Mouse (Mus musculus) hindbrain, postnatal 0 days (tissue): ENCODE data around the gene Wdr70. TPM values are rescaled to one million over a fixed set of nuclear protein-coding genes. Genes with fewer than 3 reads are reported as not detected.

Source experiments
- ATAC-seq: fragments of 200-750 bp; cut with Nextera tagmentation; 2 replicates; pipeline ENCODE4 v1.8.0; 2017; ENCODE audit warnings: mild to moderate bottlenecking, moderate TSS enrichment, moderate library complexity
- DNase-seq: peaks from one replicate; pipeline ENCODE4 v3.0.0-alpha.2; 2015; ENCODE audit warnings: low spot score
- H3K27ac ChIP-seq: fragments of 300-500 bp; sonication (generic); 2 replicates; pipeline ENCODE4 v1.5.1; 2014; ENCODE audit warnings: mild to moderate bottlenecking
- H3K27me3 ChIP-seq: fragments of 300-500 bp; sonication (generic); 2 replicates; pipeline ENCODE4 v1.6.1; 2014; ENCODE audit warnings: low read length, mixed read lengths; ENCODE audit not compliant: insufficient read depth
- H3K36me3 ChIP-seq: fragments of 300-500 bp; sonication (generic); 2 replicates; pipeline ENCODE4 v1.6.1; 2014; ENCODE audit warnings: low read length, mixed read lengths; ENCODE audit not compliant: insufficient read depth
- H3K4me1 ChIP-seq: fragments of 300-500 bp; sonication (generic); 2 replicates; pipeline ENCODE4 v1.6.1; 2014; ENCODE audit warnings: antibody characterized with exemption, low read length, mixed read lengths; ENCODE audit not compliant: insufficient read depth
- H3K4me2 ChIP-seq: fragments of 300-500 bp; sonication (generic); 2 replicates; pipeline ENCODE4 v1.6.1; 2014; ENCODE audit warnings: low read depth, mild to moderate bottlenecking, low read length, moderate library complexity, mixed read lengths
- H3K4me3 ChIP-seq: fragments of 300-500 bp; sonication (generic); 2 replicates; pipeline ENCODE4 v1.5.1; 2014; ENCODE audit warnings: low read length
- H3K9ac ChIP-seq: fragments of 300-500 bp; sonication (generic); replicated peaks from 2 replicates; pipeline ENCODE4 v1.6.1; 2014; ENCODE audit warnings: mild to moderate bottlenecking, low read length, moderate library complexity, mixed read lengths
- H3K9me3 ChIP-seq: fragments of 300-500 bp; sonication (generic); 2 replicates; pipeline ENCODE4 v1.6.1; 2016; ENCODE audit warnings: low read length, mixed read lengths
- CTCF ChIP-seq: IDR thresholded peaks from 2 replicates; pipeline ENCODE4 v1.5.1; 2016; ENCODE audit warnings: antibody characterized with exemption, control low read depth, low read depth
- WGBS: fragments of 180-500 bp; shearing (Covaris S2); extraction: QIAGEN DNeasy Blood & Tissue Kit; methylation state at CpG from one replicate; pipeline ENCODE4 v1.1.7; 2014; 5-methylcytosine and 5-hydroxymethylcytosine counted together
- polyA plus RNA-seq: library from polyadenylated mRNA; unstranded; fragments of >200 nt; fragmentation: Nextera tagmentation; extraction: Ambion mirVana; gene quantifications from 2 replicates; pipeline ENCODE4 v1.2.1, GENCODE M21; 2015
- total RNA-seq: library from RNA; depleted of rRNA; stranded (reverse); fragments of >200 nt; gene quantifications from 2 replicates; pipeline ENCODE4 v1.2.3, GENCODE M21; 2014

The Wdr70 gene
- total and polyA plus RNA-seq, 2 experiments from 2014 or later, result 45.5 to 69.9 TPM

GRCm38 (mm10) chr15:7956899-7957298 is 142.1 kb downstream of the Wdr70 start:
- Histone ChIP-seq H3K27ac (no peak overlapping the region), H3K4me2 (no peak overlapping the region), H3K36me3 (no peaks in the 10 kb centered on the region), H3K4me1 (no peaks in the 10 kb centered on the region), H3K9ac (no peak overlapping the region), H3K27me3 (no peaks in the 10 kb centered on the region), H3K4me3 (no peak overlapping the region), H3K9me3 (no peaks in the 10 kb centered on the region)
- TF ChIP-seq CTCF, result no peak
- ATAC-seq (no peak), DNase-seq (no peak)
- 72% methylated on average over 1 of the region's 1 CpGs for WGBS

GRCm38 (mm10) chr15:7950561-7950960 is 148.4 kb downstream of the Wdr70 start:
- Histone ChIP-seq H3K27ac (no peak overlapping the region), H3K36me3 (no peaks in the 10 kb centered on the region), H3K9ac (no peak overlapping the region), H3K9me3 (no peaks in the 10 kb centered on the region), H3K4me1 (no peaks in the 10 kb centered on the region), H3K4me2 (no peak overlapping the region), H3K4me3 (no peak overlapping the region), H3K27me3 (no peaks in the 10 kb centered on the region)
- TF ChIP-seq CTCF, result no peak
- WGBS, result 96% methylated on average over 7 of the region's 7 CpGs
- DNase-seq (no peak), ATAC-seq (no peak)

GRCm38 (mm10) chr15:7941690-7942089 is 157.3 kb downstream of the Wdr70 start:
- no peak for DNase-seq
- Histone ChIP-seq H3K36me3 (no peaks in the 10 kb centered on the region), H3K27ac (no peak overlapping the region), H3K4me3 (no peak overlapping the region), H3K27me3 (no peaks in the 10 kb centered on the region), H3K9ac (no peak overlapping the region), H3K4me2 (no peak overlapping the region), H3K9me3 (no peaks in the 10 kb centered on the region), H3K4me1 (no peaks in the 10 kb centered on the region)
- no peak for TF ChIP-seq CTCF
- ATAC-seq, result no peak
- 64% methylated on average over 3 of the region's 3 CpGs for WGBS

GRCm38 (mm10) chr15:7935571-7936165 is 163.3 kb downstream of the Wdr70 start:
- DNase-seq (no peak), ATAC-seq (no peak)
- H3K27me3 ChIP-seq, result no peaks in the 10 kb centered on the region
- no peaks in the 10 kb centered on the region for H3K9me3 ChIP-seq
- H3K36me3 ChIP-seq, result no peaks in the 10 kb centered on the region
- no peak overlapping the region for H3K27ac ChIP-seq
- no peak for TF ChIP-seq CTCF
- H3K9ac ChIP-seq, result no peak overlapping the region
- no peak overlapping the region for H3K4me3 ChIP-seq
- no peak overlapping the region for H3K4me2 ChIP-seq
- WGBS, result 85% methylated on average over 7 of the region's 7 CpGs
- H3K4me1 ChIP-seq, result no peaks in the 10 kb centered on the region

- Histone ChIP-seq H3K27ac (no peak overlapping the region), H3K36me3 (no peaks in the 10 kb centered on the region), H3K4me1 (no peaks in the 10 kb centered on the region), H3K4me2 (peak overlapping the region; percentile 22), H3K9ac (no peak overlapping the region), H3K4me3 (no peak overlapping the region), H3K9me3 (no peaks in the 10 kb centered on the region), H3K27me3 (no peaks in the 10 kb centered on the region)
- no peak for TF ChIP-seq CTCF
- DNase-seq (no peak), ATAC-seq (no peak)
- 60% methylated on average over 4 of the region's 4 CpGs for WGBS
Observed at GRCm38 (mm10) chr15:7934580-7934979, 164.4 kb downstream of the Wdr70 start.

- no peak for TF ChIP-seq CTCF
- Histone ChIP-seq H3K27me3 (no peaks in the 10 kb centered on the region), H3K36me3 (no peaks in the 10 kb centered on the region), H3K9ac (no peak overlapping the region), H3K4me2 (peak overlapping the region; percentile 22), H3K27ac (no peak overlapping the region), H3K4me1 (no peaks in the 10 kb centered on the region), H3K4me3 (no peak overlapping the region), H3K9me3 (no peaks in the 10 kb centered on the region)
- DNase-seq (peak; percentile 35), ATAC-seq (peak; percentile 55; the same call in 1 of the 2 replicates)
- WGBS, result 59% methylated on average over 16 of the region's 16 CpGs
Observed at GRCm38 (mm10) chr15:7934105-7934504, 164.9 kb downstream of the Wdr70 start.

GRCm38 (mm10) chr15:7931605-7932008 is 167.4 kb downstream of the Wdr70 start:
- no peaks in the 10 kb centered on the region for H3K27me3 ChIP-seq
- DNase-seq (no peak), ATAC-seq (no peak)
- WGBS, result 83% methylated on average over 8 of the region's 8 CpGs
- no peak for TF ChIP-seq CTCF
- no peaks in the 10 kb centered on the region for H3K9me3 ChIP-seq
- H3K4me3 ChIP-seq, result no peak overlapping the region
- no peaks in the 10 kb centered on the region for H3K4me1 ChIP-seq
- H3K4me2 ChIP-seq, result no peak overlapping the region
- H3K27ac ChIP-seq, result no peak overlapping the region
- no peaks in the 10 kb centered on the region for H3K36me3 ChIP-seq
- no peak overlapping the region for H3K9ac ChIP-seq
